Mouse (Mus musculus) neural tube, embryonic 10.5 days (tissue): ENCODE results near the gene Afp.

ENCODE experiments used
- DNase-seq: peaks from one replicate; pipeline ENCODE4 v3.0.0-alpha.2; 2017; ENCODE audit warnings: low spot score; ENCODE audit errors: extremely low spot score

Afp gene

GRCm38 (mm10) chr5:90506507-90506906 lies 16.0 kb downstream of the Afp start:
- no peak for DNase-seq

DNA sequence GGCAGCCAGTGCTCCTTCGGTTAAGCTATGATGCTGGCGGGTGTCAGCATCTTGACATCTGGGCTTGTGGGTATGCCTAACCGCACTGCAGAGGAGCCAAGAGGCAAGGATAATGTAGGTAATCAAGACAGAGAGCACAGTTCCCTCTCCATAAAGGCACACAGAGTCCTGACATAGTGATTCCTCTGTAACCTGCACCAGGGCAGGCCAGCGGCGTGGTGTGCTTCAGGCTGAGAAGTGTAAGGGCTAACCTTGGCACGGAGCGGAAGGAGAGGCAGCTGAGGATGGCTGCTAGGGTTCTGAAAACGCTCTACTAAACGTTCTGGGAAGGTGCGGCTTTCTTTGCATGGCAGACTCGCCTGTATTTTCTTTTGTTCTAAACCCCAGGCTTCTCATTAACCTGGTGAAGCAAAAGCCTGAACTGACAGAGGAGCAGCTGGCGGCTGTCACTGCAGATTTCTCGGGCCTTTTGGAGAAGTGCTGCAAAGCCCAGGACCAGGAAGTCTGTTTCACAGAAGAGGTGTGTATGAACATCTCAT lies 16.9 kb downstream of the Afp start:
- DNase-seq: no peak

DNA sequence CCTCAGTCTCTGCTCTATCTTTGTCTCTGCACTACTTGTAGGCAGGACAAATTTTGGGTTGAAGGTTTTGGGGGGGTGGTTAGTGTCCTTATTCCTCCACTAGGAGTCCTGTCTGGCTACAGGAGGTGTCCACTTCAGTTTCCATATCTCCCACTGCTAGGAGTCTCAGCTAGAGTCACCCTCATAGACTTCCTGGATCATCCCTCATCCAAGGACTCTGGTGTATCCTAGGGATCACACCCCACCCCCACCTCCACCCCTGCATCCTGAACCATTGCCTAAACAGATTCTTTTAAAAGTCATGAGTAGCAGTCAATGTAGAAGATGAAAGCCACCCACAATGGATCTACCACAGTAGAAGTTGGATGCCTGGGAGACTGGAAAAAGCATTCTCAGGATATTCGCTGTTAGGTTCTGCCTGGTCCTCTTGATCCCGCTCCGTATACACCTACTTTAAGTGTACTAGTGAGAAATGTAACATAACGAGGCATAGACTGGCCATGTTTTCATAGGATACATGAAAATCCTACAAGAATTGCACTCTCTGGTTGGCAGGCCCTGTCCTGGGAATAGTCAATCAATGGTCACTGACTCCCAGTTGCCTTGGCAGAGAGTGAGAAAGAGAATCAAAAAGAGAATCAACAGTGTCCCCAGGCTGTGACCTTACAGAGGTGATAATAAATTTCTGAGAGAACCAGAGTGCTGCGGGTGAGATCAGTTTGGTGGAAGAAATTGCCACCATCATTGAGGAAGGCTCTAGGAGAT lies 19.5 kb downstream of the Afp start:
- DNase-seq: no peak

DNA sequence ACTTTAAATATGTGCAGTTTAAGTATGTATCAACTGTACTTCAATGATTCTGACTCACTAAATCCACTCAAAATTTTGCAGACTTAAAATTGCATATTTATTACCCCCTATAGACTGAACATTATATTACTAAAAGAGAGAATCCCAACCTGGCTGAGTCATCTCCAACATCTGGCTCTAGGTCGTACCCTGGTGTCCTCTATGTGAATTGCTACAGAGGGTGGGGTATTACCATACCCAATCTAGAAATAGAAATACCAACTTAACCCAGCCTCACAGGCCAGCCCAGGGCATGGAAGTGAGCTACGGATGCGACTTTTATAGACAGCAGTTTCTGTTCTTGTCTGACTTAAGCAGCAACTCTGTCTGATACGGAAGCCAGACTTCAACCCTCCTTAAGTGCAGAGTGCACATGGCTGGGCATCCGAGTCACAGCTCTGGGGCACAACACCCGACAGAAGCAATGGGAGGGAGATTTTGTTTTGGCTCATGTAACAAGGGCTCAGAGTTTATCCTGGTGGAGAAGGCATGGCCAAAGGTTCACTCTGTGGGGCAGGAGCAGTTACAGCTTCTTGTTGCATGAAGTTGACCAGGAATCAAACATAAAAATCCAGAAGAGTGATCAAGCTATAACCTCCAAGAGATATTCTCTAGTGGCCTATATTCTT lies 21.9 kb downstream of the Afp start:
- DNase-seq: no peak

GRCm38 (mm10) chr5:90515561-90515960 lies 25.0 kb downstream of the Afp start:
- no peak for DNase-seq

DNA sequence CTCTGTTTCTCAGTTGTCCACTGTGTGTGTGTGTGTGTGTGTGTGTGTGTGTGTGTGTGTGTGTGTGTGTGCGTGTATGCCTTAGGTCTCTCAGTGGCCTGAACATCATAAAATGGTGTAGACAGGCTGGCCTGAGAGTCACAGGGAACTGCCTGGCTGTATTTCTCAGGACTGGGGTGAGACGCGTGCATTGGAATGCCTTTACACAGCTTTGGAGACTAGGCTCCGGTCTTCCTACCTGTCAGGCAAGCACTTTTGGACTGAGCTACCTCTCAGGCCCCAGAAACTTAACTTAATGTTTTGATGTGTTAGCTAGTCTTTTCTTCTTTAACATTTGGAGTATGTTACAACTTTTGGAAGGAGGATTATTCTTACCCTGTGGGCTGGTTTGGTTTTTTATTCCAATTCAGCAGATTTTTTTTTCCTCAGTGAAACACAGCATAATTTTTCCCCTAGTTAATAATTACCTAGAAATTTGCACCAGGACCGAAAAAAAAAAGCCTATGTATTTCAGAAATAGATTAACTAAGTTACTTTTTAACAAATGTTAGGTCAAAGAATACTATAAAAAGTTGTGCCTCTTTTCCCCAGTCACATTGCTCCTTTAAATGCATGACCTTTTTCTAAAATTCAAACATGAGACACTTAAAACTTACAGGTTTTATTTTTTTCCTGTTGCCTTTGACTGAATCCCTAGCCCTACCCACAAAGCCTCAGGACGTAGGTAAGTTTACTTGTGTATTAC lies 28.0 kb downstream of the Afp start, which contains the start of gene Afm:
Gene Afm, plus strand, starts transcription at position 577 of the 745 bp plus-strand sequence.
- DNase-seq: no peak

DNA sequence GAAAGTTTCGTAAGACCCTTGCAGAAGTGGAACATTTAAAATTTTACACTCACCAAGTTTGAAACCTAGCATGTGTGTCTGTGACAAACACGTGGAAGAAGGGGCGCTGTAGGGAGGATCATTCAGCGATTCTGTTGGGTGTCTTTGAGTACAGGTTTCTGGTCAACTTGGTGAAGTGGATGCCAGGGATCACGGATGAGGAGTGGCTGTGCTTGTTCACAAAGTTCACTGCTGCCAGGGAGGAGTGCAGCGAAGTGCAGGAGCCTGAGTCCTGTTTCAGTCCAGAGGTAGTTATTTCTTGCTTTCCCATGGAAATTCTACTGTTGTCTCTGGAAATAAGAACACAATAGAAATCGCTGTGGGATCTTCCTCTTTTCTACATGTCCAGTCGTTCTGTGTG lies 60.7 kb downstream of the Afp start:
- DNase-seq: no peak

DNA sequence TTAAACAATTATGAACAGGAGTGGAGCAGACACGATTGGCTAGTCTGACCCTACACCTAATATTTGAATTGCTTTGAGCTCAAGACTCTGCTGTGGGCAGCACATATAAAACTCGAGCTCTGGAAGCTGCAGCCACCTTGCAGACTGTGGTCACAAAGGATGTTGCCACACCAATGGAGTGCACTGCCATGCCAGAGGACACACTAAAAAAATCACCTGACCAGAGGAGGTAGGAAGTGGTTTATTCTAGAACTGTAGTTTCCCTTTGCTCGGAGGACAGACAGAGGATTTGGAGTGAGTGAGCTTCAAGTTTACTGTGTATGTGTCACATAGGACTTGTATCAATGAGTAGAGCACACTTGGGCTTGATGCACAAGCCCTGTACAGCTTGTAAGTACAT lies 65.5 kb downstream of the Afp start:
- no peak for DNase-seq
